Mouse (Mus musculus) erythroblast, embryonic 14.5 days (primary cell): ENCODE data around the gene Gm45713.

Experiments
- GATA1 ChIP-seq: IDR thresholded peaks from 2 replicates; pipeline ENCODE4 v1.6.1; 2012; ENCODE audit warnings: low read length, inconsistent platforms, mixed read lengths
- TAL1 ChIP-seq: IDR thresholded peaks from 3 replicates; pipeline ENCODE4 v1.6.1; 2012; ENCODE audit warnings: low read length, inconsistent platforms, mixed read lengths

DNA sequence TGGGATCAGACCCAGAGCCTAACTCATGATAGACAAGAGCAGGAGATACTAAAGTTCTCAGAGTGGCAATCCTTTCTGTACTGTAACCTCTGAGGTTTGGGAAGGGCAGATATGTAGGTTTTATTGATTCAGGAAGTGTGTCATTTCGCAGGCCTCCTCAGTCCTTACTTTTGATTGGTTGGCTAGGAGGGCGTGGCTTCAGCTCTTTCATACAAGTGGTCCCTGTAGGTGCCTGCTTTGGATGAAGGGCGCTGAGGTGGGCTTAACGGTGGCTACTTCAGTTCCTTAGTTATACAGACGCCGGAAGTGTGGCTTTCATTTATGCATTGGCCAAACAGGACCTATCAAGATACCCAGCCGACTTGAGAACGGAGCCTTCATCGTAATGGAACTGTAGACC is 19.6 kb upstream of the Gm45713 start:
- TF ChIP-seq TAL1, result no peak
- no peak for TF ChIP-seq GATA1
